Mouse (Mus musculus) ES-Bruce4 (cell line): Measurements from ENCODE around the gene Dpp8. TPM values are rescaled to one million over a fixed set of nuclear protein-coding genes. Genes with fewer than 3 reads are reported as not detected.

ENCODE experiments used
- H3K27ac ChIP-seq: 2 replicates; pipeline ENCODE4 v1.5.1; 2012; ENCODE audit warnings: low read length, inconsistent platforms; ENCODE audit not compliant: insufficient read depth
- H3K27me3 ChIP-seq: 2 replicates; pipeline ENCODE4 v1.6.1; 2012; ENCODE audit warnings: mild to moderate bottlenecking, low read length, inconsistent platforms; ENCODE audit not compliant: control insufficient read depth, poor library complexity, insufficient read depth, severe bottlenecking
- H3K36me3 ChIP-seq: 2 replicates; pipeline ENCODE4 v1.6.1; 2012; ENCODE audit warnings: inconsistent platforms, mild to moderate bottlenecking, low read length, moderate library complexity; ENCODE audit not compliant: control insufficient read depth, poor library complexity, insufficient read depth, severe bottlenecking
- H3K4me1 ChIP-seq: one replicate; pipeline ENCODE4 v1.8.1; 2011; ENCODE audit warnings: low read length; ENCODE audit not compliant: control insufficient read depth, insufficient read depth
- H3K4me3 ChIP-seq: 2 replicates; pipeline ENCODE4 v1.5.1; 2011; ENCODE audit warnings: low read depth, mild to moderate bottlenecking, low read length
- H3K9ac ChIP-seq: 2 replicates; pipeline ENCODE4 v1.6.1; 2012; ENCODE audit warnings: low read depth, mild to moderate bottlenecking, inconsistent platforms; ENCODE audit not compliant: poor library complexity, severe bottlenecking
- H3K9me3 ChIP-seq: replicated peaks from 2 replicates; pipeline ENCODE4 v1.6.1; 2012; ENCODE audit warnings: mild to moderate bottlenecking, low read length, inconsistent platforms; ENCODE audit not compliant: control insufficient read depth, poor library complexity, insufficient read depth, severe bottlenecking
- CTCF ChIP-seq: IDR thresholded peaks from one replicate; pipeline ENCODE4 v1.8.1; 2011; ENCODE audit warnings: low read depth, low read length
- EP300 ChIP-seq: IDR thresholded peaks from 2 replicates; pipeline ENCODE4 v1.6.1; 2011; ENCODE audit warnings: low read depth, low read length; ENCODE audit not compliant: insufficient read depth
- POLR2A ChIP-seq: IDR thresholded peaks from one replicate; pipeline ENCODE4 v1.8.1; 2011; ENCODE audit warnings: low read length; ENCODE audit not compliant: insufficient read depth
- polyA plus RNA-seq: library from polyadenylated mRNA; stranded (reverse); fragments of >200 nt; gene quantifications from 2 replicates; pipeline ENCODE4 v1.2.4, GENCODE M21; 2011; ENCODE audit warnings: low read depth; ENCODE audit not compliant: missing spikeins, insufficient read depth, insufficient read length

Dpp8 gene
- polyA plus RNA-seq, 1 experiment, result 44.5 TPM

GRCm38 (mm10) chr9:65050981-65051380 is 18.8 kb downstream of the Dpp8 start:
- Histone ChIP-seq H3K27me3 (no peaks in the 10 kb centered on the region), H3K9me3 (no peaks in the 10 kb centered on the region), H3K4me1 (no peaks in the 10 kb centered on the region), H3K9ac (no peak overlapping the region), H3K27ac (no peak overlapping the region), H3K4me3 (no peak overlapping the region), H3K36me3 (peaks cover 22% of the 10 kb centered on the region)
- TF ChIP-seq POLR2A (no peak), EP300 (no peak), CTCF (no peak)

DNA sequence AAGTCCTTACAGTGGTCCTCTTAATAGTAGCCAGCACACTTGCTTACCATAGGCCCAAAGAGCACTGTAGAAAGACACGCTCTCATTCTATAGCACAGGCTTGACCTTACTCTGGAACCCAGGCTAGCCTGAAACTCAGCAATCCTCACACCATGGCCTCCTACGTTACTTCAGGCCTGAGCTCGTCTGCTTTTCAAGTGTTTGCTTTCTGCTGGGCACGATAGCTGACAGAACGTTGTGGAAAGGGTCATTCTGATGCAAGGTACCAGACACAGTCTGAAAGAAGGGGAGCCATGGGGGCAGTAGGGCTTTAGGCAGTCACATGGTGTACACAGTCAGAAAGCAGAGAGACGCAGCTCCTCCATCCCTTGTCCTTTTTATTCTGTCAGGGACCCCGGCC is 32.0 kb downstream of the Dpp8 start:
- no peak overlapping the region for H3K27ac ChIP-seq
- H3K9me3 ChIP-seq, result no peaks in the 10 kb centered on the region
- H3K4me3 ChIP-seq, result no peak overlapping the region
- TF ChIP-seq EP300, result no peak
- no peak for TF ChIP-seq POLR2A
- TF ChIP-seq CTCF, result no peak
- H3K4me1 ChIP-seq, result no peaks in the 10 kb centered on the region
- H3K36me3 ChIP-seq, result peaks cover 24% of the 10 kb centered on the region
- no peak overlapping the region for H3K9ac ChIP-seq
- H3K27me3 ChIP-seq, result no peaks in the 10 kb centered on the region

DNA sequence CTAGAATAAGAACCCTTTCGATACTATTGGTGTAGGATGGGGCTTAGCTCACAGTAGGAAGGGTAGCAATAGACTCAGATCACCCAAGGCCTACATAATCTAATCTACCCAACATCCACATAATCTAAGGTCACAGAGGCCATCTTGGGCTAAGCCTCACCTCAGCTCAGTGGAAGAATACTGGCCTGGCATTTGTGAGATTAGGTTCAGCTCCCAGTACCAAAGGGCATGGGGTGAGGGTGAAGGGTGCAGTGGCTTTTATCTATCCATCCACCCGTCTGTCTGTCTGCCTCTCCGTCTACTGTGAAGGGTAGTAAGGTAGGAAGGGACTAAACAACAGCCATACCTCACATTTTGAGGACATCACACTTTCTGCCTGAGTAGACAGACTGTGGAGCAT is 38.4 kb downstream of the Dpp8 start:
- Histone ChIP-seq H3K4me1 (peaks cover 2% of the 10 kb centered on the region), H3K36me3 (peaks cover 9% of the 10 kb centered on the region), H3K9me3 (no peaks in the 10 kb centered on the region), H3K9ac (no peak overlapping the region), H3K27me3 (no peaks in the 10 kb centered on the region), H3K27ac (no peak overlapping the region), H3K4me3 (no peak overlapping the region)
- TF ChIP-seq CTCF (no peak), EP300 (no peak), POLR2A (no peak)

DNA sequence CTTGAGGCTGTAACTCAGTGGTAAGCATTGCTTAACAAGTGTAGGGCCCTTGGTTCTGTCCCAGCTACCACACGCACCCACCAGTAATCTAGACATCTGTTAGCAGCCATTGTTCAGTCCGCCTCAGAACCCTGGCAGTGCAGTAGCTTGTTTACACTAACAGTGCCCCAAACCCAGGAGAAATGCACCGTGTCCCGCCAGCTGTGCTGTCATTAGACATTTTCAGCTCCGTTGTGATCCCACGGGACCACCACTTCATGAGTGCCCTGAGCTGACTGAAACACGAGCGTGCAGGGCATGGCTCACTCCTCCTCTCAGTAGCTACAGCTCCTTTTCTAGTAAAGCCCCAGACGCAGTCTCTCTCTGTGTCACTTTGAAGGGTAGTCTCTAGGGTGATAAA is 41.3 kb downstream of the Dpp8 start:
- peaks cover 4% of the 10 kb centered on the region for H3K36me3 ChIP-seq
- no peaks in the 10 kb centered on the region for H3K9me3 ChIP-seq

GRCm38 (mm10) chr9:65074251-65074650 is 42.0 kb downstream of the Dpp8 start:
- Histone ChIP-seq H3K36me3 (peaks cover 4% of the 10 kb centered on the region), H3K9ac (no peak overlapping the region), H3K9me3 (no peaks in the 10 kb centered on the region), H3K4me1 (peaks cover 2% of the 10 kb centered on the region), H3K4me3 (no peak overlapping the region), H3K27me3 (no peaks in the 10 kb centered on the region), H3K27ac (no peak overlapping the region)
- no peak for TF ChIP-seq POLR2A
- TF ChIP-seq CTCF, result no peak
- TF ChIP-seq EP300, result no peak

More for the DNA sequence above, 41.3 kb downstream of the Dpp8 start:
- H3K4me3 ChIP-seq, result no peak overlapping the region
- no peaks in the 10 kb centered on the region for H3K27me3 ChIP-seq
- no peak for TF ChIP-seq POLR2A
- TF ChIP-seq EP300, result no peak
- no peak for TF ChIP-seq CTCF
- peaks cover 2% of the 10 kb centered on the region for H3K4me1 ChIP-seq
- no peak overlapping the region for H3K9ac ChIP-seq
- H3K27ac ChIP-seq, result no peak overlapping the region

DNA sequence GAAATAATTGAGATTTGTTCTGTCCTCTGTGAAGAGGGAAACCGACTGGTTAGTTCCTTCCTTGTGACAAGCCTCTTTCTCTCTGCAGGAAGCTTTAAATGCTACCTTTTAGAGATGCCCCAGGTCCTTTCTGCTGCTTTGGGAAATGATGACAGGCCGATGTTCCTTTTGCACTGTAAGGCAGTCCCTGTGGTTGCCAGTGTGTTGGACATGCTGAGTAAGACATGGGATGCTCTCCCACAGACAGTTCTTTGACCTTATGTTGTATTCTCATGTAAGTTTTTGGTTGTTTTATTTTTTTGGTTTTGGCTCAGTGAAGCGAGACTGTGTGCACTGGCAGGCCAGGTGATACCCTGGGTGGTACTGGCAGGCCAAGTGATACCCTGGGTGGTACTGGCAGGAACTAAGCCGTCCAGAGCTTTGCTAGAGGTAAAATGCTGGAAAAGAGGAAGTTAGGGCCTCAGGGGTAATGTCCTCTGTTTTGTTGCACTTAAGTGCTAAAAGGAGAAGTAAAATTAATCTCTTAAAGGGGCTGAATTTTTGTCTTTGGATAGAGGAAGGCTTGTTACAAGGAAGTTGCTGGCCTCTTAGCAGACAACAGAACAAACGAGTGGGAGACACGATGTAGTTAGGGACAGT is 42.8 kb downstream of the Dpp8 start:
- H3K9me3 ChIP-seq, result no peaks in the 10 kb centered on the region
- TF ChIP-seq POLR2A (no peak), CTCF (no peak)
- H3K9ac ChIP-seq, result no peak overlapping the region
- H3K27ac ChIP-seq, result no peak overlapping the region
- no peak overlapping the region for H3K4me3 ChIP-seq
- H3K4me1 ChIP-seq, result peaks cover 2% of the 10 kb centered on the region
- peaks cover 4% of the 10 kb centered on the region for H3K36me3 ChIP-seq
- H3K27me3 ChIP-seq, result no peaks in the 10 kb centered on the region
